Mouse (Mus musculus): ENCODE data around the gene Bcl2l11. TPM values are rescaled to one million over a fixed set of nuclear protein-coding genes. Genes with fewer than 3 reads are reported as not detected.

The Bcl2l11 gene
- polyA plus RNA-seq, 1 experiment: 5.2 TPM

- peaks cover 11% of the 10 kb centered on the region for H3K4me1 ChIP-seq (ENCODE audit: control insufficient read depth, insufficient read depth, low read length)
- no peak overlapping the region for H3K27ac ChIP-seq (ENCODE audit: insufficient read depth, low read length)
- no peak overlapping the region for H3K4me3 ChIP-seq (replicated peaks; ENCODE audit: insufficient read depth, low read depth, low read length)
- no peak for DNase-seq
- WGBS: 32% methylated on average over 8 of the region's 8 CpGs
- TF ChIP-seq CTCF (IDR thresholded peaks at IDR 0.05; ENCODE audit: borderline replicate concordance, insufficient read depth, low read depth, low read length): 0 out of 2 replicates have a peak, but pooled peaks have one; percentile 7
- no peak for TF ChIP-seq POLR2A (IDR thresholded peaks at IDR 0.05; ENCODE audit: borderline replicate concordance, insufficient read depth, low read length)
- H3K27me3 ChIP-seq (ENCODE audit: control insufficient read depth, insufficient read depth, low read length): no peaks in the 10 kb centered on the region
Measured at GRCm38 (mm10) chr2:128134948-128135347, 9.1 kb downstream of the Bcl2l11 start.

- TF ChIP-seq CTCF (IDR thresholded peaks at IDR 0.05; ENCODE audit: borderline replicate concordance, insufficient read depth, low read depth, low read length) (no peak), POLR2A (IDR thresholded peaks at IDR 0.05; ENCODE audit: borderline replicate concordance, insufficient read depth, low read length) (no peak)
- Histone ChIP-seq H3K27ac (ENCODE audit: insufficient read depth, low read length) (no peak overlapping the region), H3K27me3 (ENCODE audit: control insufficient read depth, insufficient read depth, low read length) (no peaks in the 10 kb centered on the region), H3K4me1 (ENCODE audit: control insufficient read depth, insufficient read depth, low read length) (peaks cover 11% of the 10 kb centered on the region), H3K4me3 (replicated peaks; ENCODE audit: insufficient read depth, low read depth, low read length) (no peak overlapping the region)
- WGBS: 92% methylated on average over 16 of the region's 16 CpGs
- no peak for DNase-seq
Measured at GRCm38 (mm10) chr2:128136769-128137433, 11.1 kb downstream of the Bcl2l11 start.

- Histone ChIP-seq H3K27ac (ENCODE audit: insufficient read depth, low read length) (no peak overlapping the region), H3K27me3 (ENCODE audit: control insufficient read depth, insufficient read depth, low read length) (no peaks in the 10 kb centered on the region), H3K4me1 (ENCODE audit: control insufficient read depth, insufficient read depth, low read length) (peaks cover 11% of the 10 kb centered on the region), H3K4me3 (replicated peaks; ENCODE audit: insufficient read depth, low read depth, low read length) (no peak overlapping the region)
- TF ChIP-seq POLR2A (IDR thresholded peaks at IDR 0.05; ENCODE audit: borderline replicate concordance, insufficient read depth, low read length): no peak
- TF ChIP-seq CTCF (IDR thresholded peaks at IDR 0.05; ENCODE audit: borderline replicate concordance, insufficient read depth, low read depth, low read length): no peak
- no peak for DNase-seq
- WGBS: 70% methylated on average over 22 of the region's 22 CpGs
Measured at GRCm38 (mm10) chr2:128137480-128138276, 11.8 kb downstream of the Bcl2l11 start.

GRCm38 (mm10) chr2:128138924-128139323 is 13.1 kb downstream of the Bcl2l11 start:
- no peak overlapping the region for H3K27ac ChIP-seq (ENCODE audit: insufficient read depth, low read length)
- H3K4me1 ChIP-seq (ENCODE audit: control insufficient read depth, insufficient read depth, low read length): peaks cover 11% of the 10 kb centered on the region
- TF ChIP-seq CTCF (IDR thresholded peaks at IDR 0.05; ENCODE audit: borderline replicate concordance, insufficient read depth, low read depth, low read length): no peak
- TF ChIP-seq POLR2A (IDR thresholded peaks at IDR 0.05; ENCODE audit: borderline replicate concordance, insufficient read depth, low read length): no peak
- WGBS: 59% methylated on average over 8 of the region's 8 CpGs
- H3K27me3 ChIP-seq (ENCODE audit: control insufficient read depth, insufficient read depth, low read length): no peaks in the 10 kb centered on the region
- DNase-seq: no peak
- H3K4me3 ChIP-seq (replicated peaks; ENCODE audit: insufficient read depth, low read depth, low read length): no peak overlapping the region

GRCm38 (mm10) chr2:128139781-128140180 is 13.9 kb downstream of the Bcl2l11 start:
- DNase-seq: no peak
- H3K4me3 ChIP-seq (replicated peaks; ENCODE audit: insufficient read depth, low read depth, low read length): no peak overlapping the region
- WGBS: 66% methylated on average over 15 of the region's 15 CpGs
- H3K4me1 ChIP-seq (ENCODE audit: control insufficient read depth, insufficient read depth, low read length): peaks cover 8% of the 10 kb centered on the region
- TF ChIP-seq CTCF (IDR thresholded peaks at IDR 0.05; ENCODE audit: borderline replicate concordance, insufficient read depth, low read depth, low read length) (no peak), POLR2A (IDR thresholded peaks at IDR 0.05; ENCODE audit: borderline replicate concordance, insufficient read depth, low read length) (no peak)
- no peak overlapping the region for H3K27ac ChIP-seq (ENCODE audit: insufficient read depth, low read length)
- H3K27me3 ChIP-seq (ENCODE audit: control insufficient read depth, insufficient read depth, low read length): no peaks in the 10 kb centered on the region

GRCm38 (mm10) chr2:128140183-128140582 is 14.3 kb downstream of the Bcl2l11 start:
- no peak for TF ChIP-seq CTCF (IDR thresholded peaks at IDR 0.05; ENCODE audit: borderline replicate concordance, insufficient read depth, low read depth, low read length)
- no peak for TF ChIP-seq POLR2A (IDR thresholded peaks at IDR 0.05; ENCODE audit: borderline replicate concordance, insufficient read depth, low read length)
- 85% methylated on average over 3 of the region's 3 CpGs for WGBS
- H3K4me3 ChIP-seq (replicated peaks; ENCODE audit: insufficient read depth, low read depth, low read length): no peak overlapping the region
- no peak overlapping the region for H3K27ac ChIP-seq (ENCODE audit: insufficient read depth, low read length)
- H3K4me1 ChIP-seq (ENCODE audit: control insufficient read depth, insufficient read depth, low read length): peaks cover 5% of the 10 kb centered on the region; the same call in 1 of the 2 replicates
- DNase-seq: no peak
- no peaks in the 10 kb centered on the region for H3K27me3 ChIP-seq (ENCODE audit: control insufficient read depth, insufficient read depth, low read length)

- H3K27ac ChIP-seq (ENCODE audit: insufficient read depth, low read length): no peak overlapping the region
- H3K4me3 ChIP-seq (replicated peaks; ENCODE audit: insufficient read depth, low read depth, low read length): no peak overlapping the region
- DNase-seq: no peak
- no peaks in the 10 kb centered on the region for H3K4me1 ChIP-seq (ENCODE audit: control insufficient read depth, insufficient read depth, low read length)
- no peaks in the 10 kb centered on the region for H3K27me3 ChIP-seq (ENCODE audit: control insufficient read depth, insufficient read depth, low read length)
- no peak for TF ChIP-seq CTCF (IDR thresholded peaks at IDR 0.05; ENCODE audit: borderline replicate concordance, insufficient read depth, low read depth, low read length)
- TF ChIP-seq POLR2A (IDR thresholded peaks at IDR 0.05; ENCODE audit: borderline replicate concordance, insufficient read depth, low read length): no peak
Measured at GRCm38 (mm10) chr2:128143992-128144391, 18.2 kb downstream of the Bcl2l11 start.

- no peaks in the 10 kb centered on the region for H3K4me1 ChIP-seq (ENCODE audit: control insufficient read depth, insufficient read depth, low read length)
- WGBS: 92% methylated on average over 3 of the region's 3 CpGs
- TF ChIP-seq CTCF (IDR thresholded peaks at IDR 0.05; ENCODE audit: borderline replicate concordance, insufficient read depth, low read depth, low read length) (no peak), POLR2A (IDR thresholded peaks at IDR 0.05; ENCODE audit: borderline replicate concordance, insufficient read depth, low read length) (no peak)
Measured at GRCm38 (mm10) chr2:128145433-128145832, 19.6 kb downstream of the Bcl2l11 start.

More at GRCm38 (mm10) chr2:128145433-128145832, 19.6 kb downstream of the Bcl2l11 start:
- no peak overlapping the region for H3K27ac ChIP-seq (ENCODE audit: insufficient read depth, low read length)
- DNase-seq: no peak
- no peak overlapping the region for H3K4me3 ChIP-seq (replicated peaks; ENCODE audit: insufficient read depth, low read depth, low read length)
- no peaks in the 10 kb centered on the region for H3K27me3 ChIP-seq (ENCODE audit: control insufficient read depth, insufficient read depth, low read length)
